Mouse (Mus musculus) lung, embryonic 14.5 days (tissue): Measurements from ENCODE around the gene Gpld1. TPM values are rescaled to one million over a fixed set of nuclear protein-coding genes. Genes with fewer than 3 reads are reported as not detected.
"Not testable (repeated sequence)": the region's sequence is repeated elsewhere in the genome, so short reads cannot be mapped to it uniquely, and the experiment has no call there.

Experiments
- ATAC-seq: fragments of 200-750 bp; cut with Nextera tagmentation; 2 replicates; pipeline ENCODE4 v1.8.0; 2017; ENCODE audit warnings: mild to moderate bottlenecking, moderate TSS enrichment, moderate library complexity; ENCODE audit not compliant: insufficient read depth
- DNase-seq: peaks from one replicate; pipeline ENCODE4 v3.0.0-alpha.2; 2015
- H3K27ac ChIP-seq: fragments of 300-500 bp; sonication (generic); 2 replicates; pipeline ENCODE4 v1.5.1; 2014; ENCODE audit warnings: low read depth, mild to moderate bottlenecking, moderate library complexity
- H3K27me3 ChIP-seq: fragments of 300-500 bp; sonication (generic); 2 replicates; pipeline ENCODE4 v1.6.1; 2014; ENCODE audit warnings: low read length, control low read depth; ENCODE audit not compliant: insufficient read depth
- H3K36me3 ChIP-seq: fragments of 300-500 bp; sonication (generic); 2 replicates; pipeline ENCODE4 v1.6.1; 2014; ENCODE audit warnings: control low read depth; ENCODE audit not compliant: insufficient read depth
- H3K4me1 ChIP-seq: fragments of 300-500 bp; sonication (generic); 2 replicates; pipeline ENCODE4 v1.6.1; 2014; ENCODE audit warnings: antibody characterized with exemption, control low read depth; ENCODE audit not compliant: insufficient read depth
- H3K4me2 ChIP-seq: fragments of 300-500 bp; sonication (generic); 2 replicates; pipeline ENCODE4 v1.6.1; 2014; ENCODE audit warnings: mild to moderate bottlenecking
- H3K4me3 ChIP-seq: fragments of 300-500 bp; sonication (generic); 2 replicates; pipeline ENCODE4 v1.5.1; 2014; ENCODE audit warnings: low read depth, low read length
- H3K9ac ChIP-seq: fragments of 300-500 bp; sonication (generic); 2 replicates; pipeline ENCODE4 v1.6.1; 2014
- H3K9me3 ChIP-seq: fragments of 300-500 bp; sonication (generic); 2 replicates; pipeline ENCODE4 v1.6.1; 2016; ENCODE audit warnings: low read depth, low read length, control low read depth
- CTCF ChIP-seq: IDR thresholded peaks from 2 replicates; pipeline ENCODE4 v1.5.1; 2016; ENCODE audit warnings: antibody characterized with exemption, low read depth
- WGBS: fragments of 180-500 bp; shearing (Covaris S2); extraction: QIAGEN DNeasy Blood & Tissue Kit; methylation state at CpG from one replicate; pipeline ENCODE4 v1.1.7; 2014; 5-methylcytosine and 5-hydroxymethylcytosine counted together
- polyA plus RNA-seq: library from polyadenylated mRNA; unstranded; fragments of >200 nt; fragmentation: Nextera tagmentation; extraction: Ambion mirVana; gene quantifications from 2 replicates; pipeline ENCODE4 v1.2.1, GENCODE M21; 2014

The Gpld1 gene
- polyA plus RNA-seq, 1 experiment from 2014 or later = 1.6 TPM

- WGBS = 74% methylated on average over 3 of the region's 3 CpGs
- H3K27me3 ChIP-seq = no peaks in the 10 kb centered on the region
- 0 out of 2 replicates have a peak, but pooled peaks cover 1% of the 10 kb centered on the region for H3K4me1 ChIP-seq
- no peak overlapping the region for H3K4me2 ChIP-seq
- H3K9ac ChIP-seq = no peak overlapping the region
- no peaks in the 10 kb centered on the region for H3K9me3 ChIP-seq
- ATAC-seq (no peak), DNase-seq (no peak)
- H3K27ac ChIP-seq = no peak overlapping the region
- no peak for TF ChIP-seq CTCF
- no peaks in the 10 kb centered on the region for H3K36me3 ChIP-seq
- H3K4me3 ChIP-seq = no peak overlapping the region
Observed at GRCm38 (mm10) chr13:24960084-24960483, 17.1 kb downstream of the Gpld1 start.

GRCm38 (mm10) chr13:24962119-24962518 is 19.2 kb downstream of the Gpld1 start:
- no peaks in the 10 kb centered on the region for H3K27me3 ChIP-seq
- H3K27ac ChIP-seq = no peak overlapping the region
- H3K9ac ChIP-seq = no peak overlapping the region
- H3K4me3 ChIP-seq = no peak overlapping the region
- H3K36me3 ChIP-seq = no peaks in the 10 kb centered on the region
- WGBS = 77% methylated on average over 8 of the region's 8 CpGs
- no peak for ATAC-seq
- no peak overlapping the region for H3K4me2 ChIP-seq
- H3K4me1 ChIP-seq = peaks cover 3% of the 10 kb centered on the region; the same call in 1 of the 2 replicates
- DNase-seq = no peak
- no peaks in the 10 kb centered on the region for H3K9me3 ChIP-seq
- TF ChIP-seq CTCF = no peak

- peak; percentile 60 for DNase-seq
- no peaks in the 10 kb centered on the region for H3K27me3 ChIP-seq
- ATAC-seq = peak; percentile 52; the same call in 1 of the 2 replicates
- WGBS = 10% methylated on average over 15 of the region's 15 CpGs
- H3K9ac ChIP-seq = no peak overlapping the region; the same call in 1 of the 2 replicates
- no peaks in the 10 kb centered on the region for H3K9me3 ChIP-seq
- no peak overlapping the region for H3K27ac ChIP-seq
- TF ChIP-seq CTCF = no peak
- H3K4me3 ChIP-seq = peak overlapping the region; percentile 22
- no peaks in the 10 kb centered on the region for H3K36me3 ChIP-seq
- peak overlapping the region; percentile 49 for H3K4me2 ChIP-seq
- peaks cover 3% of the 10 kb centered on the region; the same call in 1 of the 2 replicates for H3K4me1 ChIP-seq
Observed at GRCm38 (mm10) chr13:24965130-24965845, 22.3 kb downstream of the Gpld1 start.

GRCm38 (mm10) chr13:24965846-24966201 is 22.9 kb downstream of the Gpld1 start:
- WGBS = 25% methylated on average over 5 of the region's 5 CpGs
- peak overlapping the region; percentile 49 for H3K4me2 ChIP-seq
- peak overlapping the region; percentile 22 for H3K4me3 ChIP-seq
- H3K27ac ChIP-seq = no peak overlapping the region
- DNase-seq = no peak
- no peak overlapping the region for H3K9ac ChIP-seq
- H3K4me1 ChIP-seq = peaks cover 3% of the 10 kb centered on the region; the same call in 1 of the 2 replicates
- no peak for ATAC-seq
- no peak for TF ChIP-seq CTCF
- H3K27me3 ChIP-seq = no peaks in the 10 kb centered on the region
- no peaks in the 10 kb centered on the region for H3K9me3 ChIP-seq
- no peaks in the 10 kb centered on the region for H3K36me3 ChIP-seq

GRCm38 (mm10) chr13:24971776-24972175 is 28.8 kb downstream of the Gpld1 start:
- H3K9ac ChIP-seq, H3K27me3 ChIP-seq, H3K4me1 ChIP-seq, H3K4me3 ChIP-seq, H3K4me2 ChIP-seq, H3K9me3 ChIP-seq, ATAC-seq, H3K36me3 ChIP-seq, DNase-seq, H3K27ac ChIP-seq: not testable (repeated sequence)
- WGBS = 90% methylated on average over 3 of the region's 3 CpGs

GRCm38 (mm10) chr13:24976384-24976783 is 33.4 kb downstream of the Gpld1 start:
- H3K27ac ChIP-seq = no peak overlapping the region
- no peaks in the 10 kb centered on the region for H3K36me3 ChIP-seq
- H3K4me2 ChIP-seq = no peak overlapping the region
- no peaks in the 10 kb centered on the region for H3K9me3 ChIP-seq
- ATAC-seq = no peak
- TF ChIP-seq CTCF = no peak
- H3K9ac ChIP-seq = no peak overlapping the region
- 72% methylated on average over 4 of the region's 4 CpGs for WGBS
- DNase-seq = no peak
- no peaks in the 10 kb centered on the region for H3K27me3 ChIP-seq
- H3K4me3 ChIP-seq = no peak overlapping the region
- no peaks in the 10 kb centered on the region for H3K4me1 ChIP-seq

- no peak overlapping the region for H3K27ac ChIP-seq
- no peak overlapping the region for H3K9ac ChIP-seq
- no peaks in the 10 kb centered on the region for H3K27me3 ChIP-seq
- TF ChIP-seq CTCF = no peak
- no peaks in the 10 kb centered on the region for H3K9me3 ChIP-seq
- no peaks in the 10 kb centered on the region for H3K36me3 ChIP-seq
- no peaks in the 10 kb centered on the region for H3K4me1 ChIP-seq
- H3K4me3 ChIP-seq = no peak overlapping the region
- ATAC-seq (no peak), DNase-seq (no peak)
- WGBS = 75% methylated on average over 5 of the region's 5 CpGs
- no peak overlapping the region for H3K4me2 ChIP-seq
Observed at GRCm38 (mm10) chr13:24977820-24978342, 34.9 kb downstream of the Gpld1 start.
